11 mouse cellular contexts compared by ENCODE assay signal in the genomic region with DNA sequence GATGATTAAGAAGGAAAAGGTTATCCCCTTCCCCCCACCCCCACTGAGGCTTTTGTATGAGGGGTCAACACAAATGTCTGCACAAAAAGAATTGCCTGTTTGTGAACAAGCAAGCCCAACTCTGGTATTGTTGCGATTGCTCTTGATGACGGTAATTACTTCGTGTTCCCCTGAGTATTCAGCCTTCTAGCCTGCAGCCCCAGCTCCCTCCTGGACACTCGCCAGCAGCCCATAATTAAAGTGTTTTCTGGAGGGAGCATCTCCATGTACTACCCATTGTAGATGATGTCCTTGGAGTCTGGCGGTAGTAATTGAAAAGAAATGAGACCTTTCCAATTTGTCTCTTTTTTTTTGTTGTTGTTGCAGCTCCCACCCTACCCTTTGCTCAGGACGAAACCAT.
DNase-seq lines count a peak whose midpoint lies in the region; ATAC-seq and TF ChIP-seq lines count a peak whose summit lies in the region.
"Had no signal": no experiment of that assay in that cellular context is flagged by ENCODE, and none has a peak within 500 bp of the region (broad histone marks: within the 10 kb centered on the region; RNA-seq: fewer than 3 reads in every experiment).

No protein-coding gene starts in this region.

- H3K27ac ChIP-seq in hindbrain, embryonic 10.5 days = no peak overlapping the region
- H3K27ac ChIP-seq in neural tube, embryonic 14.5 days (ENCODE audit: low read depth, low read length) = no peak overlapping the region
- no peak overlapping the region for H3K27ac ChIP-seq in stomach, postnatal 0 days (replicated peaks)
- H3K27ac ChIP-seq: liver, embryonic 13.5 days had no signal

- 0 out of 2 replicates have a peak overlapping the region, but pooled peaks have one; percentile 3 for H3K4me2 ChIP-seq in neural tube, embryonic 14.5 days (ENCODE audit: low read depth, low read length)
- H3K4me2 ChIP-seq in stomach, postnatal 0 days (replicated peaks; ENCODE audit: low read depth) = no peak overlapping the region
- H3K4me2 ChIP-seq: liver, embryonic 13.5 days had no signal

- H3K4me3 ChIP-seq in hindbrain, embryonic 10.5 days = no peak overlapping the region
- no peak overlapping the region for H3K4me3 ChIP-seq in neural tube, embryonic 14.5 days (ENCODE audit: low read depth, low read length)
- no peak overlapping the region for H3K4me3 ChIP-seq in stomach, postnatal 0 days (ENCODE audit: low read depth, low read length)
- H3K4me3 ChIP-seq: liver, embryonic 13.5 days had no signal

- peak; percentile 3 to 27 for DNase-seq in adrenal gland, postnatal 36 days
- DNase-seq in adrenal gland, adult 8-10 months = no peak
- DNase-seq in lung, postnatal 10 days = peak; percentile 2
- DNase-seq in lung, postnatal 14 days = no peak
- DNase-seq in hindbrain, embryonic 10.5 days (ENCODE audit: low spot score) = peak; percentile 5
- DNase-seq in stomach, postnatal 0 days (ENCODE audit: low spot score) = no peak
- DNase-seq in urinary bladder, postnatal 25 days (ENCODE audit: low spot score) = no peak
- DNase-seq: cerebellum, adult 11 months; liver, embryonic 13.5 days; spleen, adult 18-20 months had no signal

- WGBS in hindbrain, embryonic 10.5 days = 34% methylated on average over 6 of the region's 6 CpGs
- 6% methylated on average over 6 of the region's 6 CpGs for WGBS in neural tube, embryonic 14.5 days
- 56% methylated on average over 6 of the region's 6 CpGs for WGBS in stomach, postnatal 0 days

- peaks cover 14% of the 10 kb centered on the region for H3K4me1 ChIP-seq in hindbrain, embryonic 10.5 days (replicated peaks)
- H3K4me1 ChIP-seq in neural tube, embryonic 14.5 days (ENCODE audit: control insufficient read depth, insufficient read depth, low read length) = peaks cover 11% of the 10 kb centered on the region; the same call in 1 of the 2 replicates
- no peaks in the 10 kb centered on the region for H3K4me1 ChIP-seq in stomach, postnatal 0 days (replicated peaks; ENCODE audit: control insufficient read depth, insufficient read depth)
- H3K4me1 ChIP-seq: liver, embryonic 13.5 days had no signal

- ATAC-seq in neural tube, embryonic 14.5 days (ENCODE audit: low read depth) = peak; percentile 79
- ATAC-seq in stomach, postnatal 0 days (ENCODE audit: low FRiP score, low TSS enrichment) = no peak

- no peaks in the 10 kb centered on the region for H3K27me3 ChIP-seq in hindbrain, embryonic 10.5 days (ENCODE audit: insufficient read depth, poor library complexity, severe bottlenecking)
- no peaks in the 10 kb centered on the region for H3K27me3 ChIP-seq in neural tube, embryonic 14.5 days (ENCODE audit: control insufficient read depth, insufficient read depth, low read length)
- H3K27me3 ChIP-seq in stomach, postnatal 0 days (ENCODE audit: control insufficient read depth, insufficient read depth, low read length) = no peaks in the 10 kb centered on the region
- H3K27me3 ChIP-seq: liver, embryonic 13.5 days had no signal

- TF ChIP-seq EP300 in stomach, postnatal 0 days (optimal IDR thresholded peaks at IDR 0.05) = no peak

- H3K9ac ChIP-seq in neural tube, embryonic 14.5 days (replicated peaks; ENCODE audit: low read depth, low read length) = no peak overlapping the region
- no peak overlapping the region for H3K9ac ChIP-seq in stomach, postnatal 0 days (ENCODE audit: low read length)
- H3K9ac ChIP-seq: liver, embryonic 13.5 days had no signal

- no peaks in the 10 kb centered on the region for H3K36me3 ChIP-seq in hindbrain, embryonic 10.5 days
- H3K36me3 ChIP-seq in neural tube, embryonic 14.5 days (ENCODE audit: control insufficient read depth, insufficient read depth, low read length) = no peaks in the 10 kb centered on the region
- no peaks in the 10 kb centered on the region for H3K36me3 ChIP-seq in stomach, postnatal 0 days (ENCODE audit: control insufficient read depth, insufficient read depth, low read length)
- H3K36me3 ChIP-seq: liver, embryonic 13.5 days had no signal

- no peak for TF ChIP-seq CTCF in stomach, postnatal 0 days (IDR thresholded peaks at IDR 0.05; ENCODE audit: low read depth)

- H3K9me3 ChIP-seq in hindbrain, embryonic 10.5 days = no peaks in the 10 kb centered on the region
- H3K9me3 ChIP-seq in neural tube, embryonic 14.5 days (ENCODE audit: control insufficient read depth, low read length) = no peaks in the 10 kb centered on the region
- no peaks in the 10 kb centered on the region for H3K9me3 ChIP-seq in stomach, postnatal 0 days (ENCODE audit: control insufficient read depth, low read length)
- H3K9me3 ChIP-seq: liver, embryonic 13.5 days had no signal

Comparison
In these comparisons a context has a peak if more than half of its experiments do, and no peak if none do; other contexts are left out.
1. DNase-seq: peak in adrenal gland, postnatal 36 days (2 of 2), lung, postnatal 10 days (single experiment) and hindbrain, embryonic 10.5 days (single experiment); none in adrenal gland, adult 8-10 months (single experiment), lung, postnatal 14 days (single experiment), stomach, postnatal 0 days (single experiment) and urinary bladder, postnatal 25 days (single experiment).